In the genomic region with DNA sequence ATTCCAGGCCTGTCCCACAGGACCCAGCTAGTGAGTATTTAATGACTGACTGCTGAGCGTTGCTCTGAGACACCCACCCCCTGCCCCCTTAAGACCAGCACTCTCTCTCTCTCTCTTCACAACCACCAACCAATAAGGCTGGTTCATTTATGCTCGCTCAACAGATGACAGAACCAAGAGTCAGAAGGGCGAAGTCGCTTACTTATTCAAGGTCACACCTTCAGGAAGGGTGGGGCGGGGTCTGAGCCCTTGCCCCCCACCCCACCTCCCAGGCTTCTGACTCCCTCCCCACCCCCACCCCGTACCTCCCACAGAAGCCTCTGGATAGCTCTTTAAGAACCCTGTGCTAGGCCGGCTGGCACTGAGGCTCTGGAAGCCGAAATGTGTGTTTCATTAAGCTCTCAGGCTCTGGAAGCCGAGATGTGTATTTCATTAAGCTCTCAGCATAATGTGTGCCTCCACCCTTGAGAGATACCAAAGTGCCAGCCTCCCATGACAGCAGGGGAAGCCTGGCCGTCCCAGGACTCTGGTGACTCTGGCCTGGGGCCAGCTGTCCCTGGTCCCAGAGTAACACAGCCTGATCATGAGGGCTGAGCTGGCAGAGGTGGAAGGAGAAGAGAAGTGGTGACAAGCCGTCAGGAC, we compare ENCODE assay signal across 10 mouse cellular contexts. TPM values are rescaled to one million over a fixed set of nuclear protein-coding genes. Genes with fewer than 3 reads are reported as not detected.
DNase-seq lines count a peak whose midpoint lies in the region; ATAC-seq lines count a peak whose summit lies in the region.
"Had no signal": no experiment of that assay in that cellular context is flagged by ENCODE, and none has a peak within 500 bp of the region (broad histone marks: within the 10 kb centered on the region; RNA-seq: fewer than 3 reads in every experiment).

No protein-coding gene starts in this region.

- no peaks in the 10 kb centered on the region for H3K9me3 ChIP-seq in limb, embryonic 12.5 days
- H3K9me3 ChIP-seq: forebrain, embryonic 13.5 days had no signal

- H3K9ac ChIP-seq in limb, embryonic 12.5 days (replicated peaks) = no peak overlapping the region
- H3K9ac ChIP-seq: forebrain, embryonic 13.5 days had no signal

- H3K4me1 ChIP-seq in limb, embryonic 12.5 days (replicated peaks) = peaks cover 50% of the 10 kb centered on the region

- WGBS in limb, embryonic 12.5 days = 14% methylated on average over 11 of the region's 11 CpGs

- H3K27ac ChIP-seq in limb, embryonic 12.5 days = peak overlapping the region; percentile 84
- H3K27ac ChIP-seq: forebrain, embryonic 13.5 days; macrophage had no signal

- peak overlapping the region; percentile 33 for H3K4me2 ChIP-seq in limb, embryonic 12.5 days
- H3K4me2 ChIP-seq: forebrain, embryonic 13.5 days had no signal

- no peaks in the 10 kb centered on the region for H3K27me3 ChIP-seq in limb, embryonic 12.5 days
- H3K27me3 ChIP-seq: forebrain, embryonic 13.5 days had no signal

- ATAC-seq in limb, embryonic 12.5 days (ENCODE audit: insufficient number of reproducible peaks, insufficient read depth, low FRiP score, low TSS enrichment, low read depth) = 0 out of 2 replicates have a peak, but pooled peaks have one; percentile 40
- ATAC-seq: forebrain, embryonic 13.5 days had no signal

- no peak overlapping the region for H3K4me3 ChIP-seq in limb, embryonic 12.5 days (replicated peaks)
- H3K4me3 ChIP-seq: forebrain, embryonic 13.5 days had no signal

- DNase-seq in kidney, adult 18-20 months = peak; percentile 53
- DNase-seq in kidney, adult 9 months = no peak
- peak; percentile 62 to 69 for DNase-seq in adrenal gland, postnatal 36 days
- DNase-seq in heart, adult 11 months = peak; percentile 99
- DNase-seq in left cerebral cortex, adult 9 months (ENCODE audit: low spot score in 2 of 2) = no peak
- no peak for DNase-seq in urinary bladder, adult 18-20 months (ENCODE audit: low spot score in 2 of 2)
- DNase-seq in ovary, postnatal 36 days (ENCODE audit: low spot score) = no peak

- no peaks in the 10 kb centered on the region for H3K36me3 ChIP-seq in limb, embryonic 12.5 days

RNA-seq across cellular contexts. Expression of a gene that starts 33.0 kb away (rescaled TPM):
- under 1 TPM; 0.07 to 0.10 TPM for total RNA-seq in adrenal gland, postnatal 36 days (2021)
- 0.81 and 0.95 TPM in 2 replicates for polyA plus RNA-seq in limb, embryonic 12.5 days (2016; fragmentation: Nextera tagmentation; extraction: Ambion mirVana)

Comparison
In these comparisons a context has a peak if more than half of its experiments do, and no peak if none do; other contexts are left out.
1. DNase-seq: peak in kidney, adult 18-20 months (single experiment), adrenal gland, postnatal 36 days (2 of 2) and heart, adult 11 months (single experiment); none in kidney, adult 9 months (single experiment), left cerebral cortex, adult 9 months (0 of 2), urinary bladder, adult 18-20 months (0 of 2) and ovary, postnatal 36 days (single experiment).